Mouse (Mus musculus) kidney, adult 2 months (tissue): ENCODE results near the gene Arhgap10.

Experiments
- CTCF ChIP-seq: fragments of 200-500 bp; conservative IDR thresholded peaks from 2 replicates; pipeline ENCODE4 v1.5.1; 2011; ENCODE audit warnings: low read depth, mild to moderate bottlenecking, control low read depth, low read length, moderate library complexity, mixed read lengths; ENCODE audit not compliant: insufficient read depth, insufficient read length
- POLR2A ChIP-seq: fragments of 200-500 bp; IDR thresholded peaks from one replicate; pipeline ENCODE4 v1.6.1; 2011; ENCODE audit warnings: low read depth, low read length, control low read depth

GRCm38 (mm10) chr8:77543152-77543777, 25.5 kb upstream of the Arhgap10 start:
- TF ChIP-seq POLR2A (no peak), CTCF (no peak)
